Mouse (Mus musculus): ENCODE results near the gene Znrf4.
"Not testable (repeated sequence)": the region's sequence is repeated elsewhere in the genome, so short reads cannot be mapped to it uniquely, and the experiment has no call there.

Gene Znrf4

GRCm38 (mm10) chr17:56524943-56525342 lies 12.7 kb upstream of the Znrf4 start:
- no peak for DNase-seq

- DNase-seq = no peak
These were observed 10.5 kb upstream of the Znrf4 start for GRCm38 (mm10) chr17:56522744-56523143.

- DNase-seq = peak in 1 of 2 experiments; percentile 14
These were observed 3.6 kb upstream of the Znrf4 start for GRCm38 (mm10) chr17:56515690-56516410.

- DNase-seq = no peak
These were observed 2.7 kb upstream of the Znrf4 start for GRCm38 (mm10) chr17:56514916-56515315.

GRCm38 (mm10) chr17:56514330-56514729 lies 2.1 kb upstream of the Znrf4 start:
- DNase-seq = no peak

GRCm38 (mm10) chr17:56511707-56512090 lies 532 bp downstream of the Znrf4 start:
- no peak for DNase-seq

GRCm38 (mm10) chr17:56510970-56511706 lies 1.1 kb downstream of the Znrf4 start:
- DNase-seq = no peak

GRCm38 (mm10) chr17:56510473-56510969 lies 1.7 kb downstream of the Znrf4 start:
- DNase-seq = no peak

- DNase-seq = peak; percentile 19 to 48
These were observed 2.3 kb downstream of the Znrf4 start for GRCm38 (mm10) chr17:56509707-56510472.

- DNase-seq = no peak
These were observed 3.1 kb downstream of the Znrf4 start for GRCm38 (mm10) chr17:56509021-56509640.

GRCm38 (mm10) chr17:56507161-56508068 lies 4.8 kb downstream of the Znrf4 start:
- DNase-seq = peak; percentile 92 to 97

- DNase-seq = peak in 1 of 2 experiments; percentile 25
These were observed 5.7 kb downstream of the Znrf4 start for GRCm38 (mm10) chr17:56506417-56507065.

- peak in 1 of 2 experiments; percentile 7 for DNase-seq
These were observed 6.8 kb downstream of the Znrf4 start for GRCm38 (mm10) chr17:56505401-56505800.

- DNase-seq = peak in 1 of 2 experiments; percentile 62
These were observed 9.7 kb downstream of the Znrf4 start for GRCm38 (mm10) chr17:56502526-56502925.

GRCm38 (mm10) chr17:56501635-56502400 lies 10.4 kb downstream of the Znrf4 start:
- DNase-seq = not testable (repeated sequence)

GRCm38 (mm10) chr17:56499229-56499628 lies 13.0 kb downstream of the Znrf4 start:
- no peak for DNase-seq

- no peak for DNase-seq
These were observed 17.8 kb downstream of the Znrf4 start for GRCm38 (mm10) chr17:56494480-56494879.

GRCm38 (mm10) chr17:56493841-56494240 lies 18.4 kb downstream of the Znrf4 start:
- no peak for DNase-seq

- no peak for DNase-seq
These were observed 21.6 kb downstream of the Znrf4 start for GRCm38 (mm10) chr17:56490438-56491152.

GRCm38 (mm10) chr17:56488028-56488427 lies 24.2 kb downstream of the Znrf4 start:
- no peak for DNase-seq
